In the genomic region with DNA sequence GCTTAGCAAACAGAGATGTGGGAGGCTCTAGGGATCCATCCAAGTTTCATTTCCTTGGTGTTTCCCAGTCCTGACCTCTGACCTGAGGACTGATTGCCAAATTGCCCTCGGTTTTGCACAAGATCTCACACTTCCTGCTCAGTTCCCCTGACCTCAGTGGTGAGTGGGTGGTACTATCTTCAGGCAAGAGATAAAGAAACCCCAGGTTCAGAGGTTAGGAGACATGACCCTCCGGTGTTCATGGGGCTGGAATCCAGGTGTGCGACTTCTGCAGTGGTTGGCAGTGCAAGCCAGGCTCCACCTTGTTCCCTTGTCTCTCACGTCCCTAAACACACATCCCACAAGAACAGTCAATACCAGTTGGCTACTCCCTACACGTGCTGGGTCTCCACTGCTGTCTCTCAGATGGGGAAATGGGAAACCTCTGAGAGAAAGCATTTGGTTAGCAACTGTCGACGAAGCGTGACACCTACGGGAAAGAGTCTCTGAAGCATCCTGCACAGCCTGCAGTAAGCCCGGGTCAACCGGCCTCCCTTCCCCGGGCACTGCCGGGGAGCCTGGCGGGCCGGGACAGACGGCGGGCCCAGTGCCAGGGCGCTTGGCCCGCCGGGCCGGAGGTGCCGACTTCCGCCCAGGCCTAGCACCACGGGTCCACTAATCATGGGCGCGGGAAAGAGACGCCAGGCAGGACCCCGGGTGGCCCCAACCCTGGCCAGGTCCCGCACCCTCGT, we compare ENCODE assay signal across 8 mouse cellular contexts. TPM values are rescaled to one million over a fixed set of nuclear protein-coding genes. Genes with fewer than 3 reads are reported as not detected.
A peak's percentile ranks its signal among the peaks of the same experiment; 100 is the strongest.
DNase-seq lines count a peak whose midpoint lies in the region; ATAC-seq and TF ChIP-seq lines count a peak whose summit lies in the region.

No protein-coding gene starts in this region.

- WGBS in embryonic facial prominence, embryonic 11.5 days = 2% methylated on average over 28 of the region's 30 CpGs
- 2% methylated on average over 30 of the region's 30 CpGs for WGBS in heart, embryonic 15.5 days
- 2% methylated on average over 30 of the region's 30 CpGs for WGBS in kidney, postnatal 0 days

- H3K27ac ChIP-seq in embryonic facial prominence, embryonic 11.5 days (replicated peaks; ENCODE audit: low read depth, low read length) = peak overlapping the region; percentile 86; the same call in 1 of the 2 replicates
- H3K27ac ChIP-seq in heart, embryonic 15.5 days = peak overlapping the region; percentile 98
- H3K27ac ChIP-seq in kidney, postnatal 0 days = peak overlapping the region; percentile 98

- H3K27me3 ChIP-seq in embryonic facial prominence, embryonic 11.5 days (ENCODE audit: control insufficient read depth, insufficient read depth, low read length) = no peaks in the 10 kb centered on the region
- H3K27me3 ChIP-seq in heart, embryonic 15.5 days = no peaks in the 10 kb centered on the region
- no peaks in the 10 kb centered on the region for H3K27me3 ChIP-seq in kidney, postnatal 0 days (ENCODE audit: insufficient read depth, low read length)

- H3K9me3 ChIP-seq in embryonic facial prominence, embryonic 11.5 days (replicated peaks; ENCODE audit: control insufficient read depth, low read length) = no peaks in the 10 kb centered on the region
- no peaks in the 10 kb centered on the region for H3K9me3 ChIP-seq in heart, embryonic 15.5 days (replicated peaks)
- H3K9me3 ChIP-seq in kidney, postnatal 0 days (replicated peaks; ENCODE audit: low read length) = no peaks in the 10 kb centered on the region

- no peak for DNase-seq in cerebellum, postnatal 36 days
- DNase-seq in T-cell, adult 2 months (ENCODE audit: low spot score) = peak; percentile 19
- peak; percentile 33 for DNase-seq in embryonic facial prominence, embryonic 11.5 days (ENCODE audit: low spot score)
- peak; percentile 62 for DNase-seq in kidney, postnatal 0 days (ENCODE audit: low spot score)
- DNase-seq in lung, postnatal 14 days = peak; percentile 79
- peak; percentile 63 for DNase-seq in skeletal muscle tissue, adult 2 months (ENCODE audit: low read depth, low spot score)

- TF ChIP-seq CTCF in kidney, postnatal 0 days (IDR thresholded peaks at IDR 0.05; ENCODE audit: low read depth) = no peak

- peak overlapping the region; percentile 94 for H3K4me3 ChIP-seq in embryonic facial prominence, embryonic 11.5 days (ENCODE audit: low read depth, low read length)
- peak overlapping the region; percentile 98 for H3K4me3 ChIP-seq in heart, embryonic 15.5 days
- H3K4me3 ChIP-seq in kidney, postnatal 0 days (replicated peaks; ENCODE audit: low read depth, low read length) = peak overlapping the region; percentile 99

- 0 out of 2 replicates have a peak, but pooled peaks have one; percentile 3 for ATAC-seq in cerebellum, adult (ENCODE audit: insufficient number of reproducible peaks, low FRiP score, low TSS enrichment)
- ATAC-seq in embryonic facial prominence, embryonic 11.5 days (replicated peaks; ENCODE audit: insufficient number of reproducible peaks, low FRiP score, low TSS enrichment, low read depth) = no peak; the same call in 1 of the 2 replicates
- peak; percentile 2; the same call in 1 of the 2 replicates for ATAC-seq in heart, embryonic 15.5 days (replicated peaks; ENCODE audit: insufficient number of reproducible peaks, insufficient read depth, low FRiP score, low read depth)
- ATAC-seq in kidney, postnatal 0 days (replicated peaks; ENCODE audit: low FRiP score, low read depth) = peak; percentile 22

- peak overlapping the region; percentile 71 for H3K4me2 ChIP-seq in embryonic facial prominence, embryonic 11.5 days (ENCODE audit: low read depth, low read length)
- H3K4me2 ChIP-seq in heart, embryonic 15.5 days = peak overlapping the region; percentile 79
- H3K4me2 ChIP-seq in kidney, postnatal 0 days (ENCODE audit: low read length) = peak overlapping the region; percentile 69

- H3K4me1 ChIP-seq in embryonic facial prominence, embryonic 11.5 days (ENCODE audit: control insufficient read depth, insufficient read depth, low read length) = no peaks in the 10 kb centered on the region; the same call in 1 of the 2 replicates
- peaks cover 52% of the 10 kb centered on the region for H3K4me1 ChIP-seq in heart, embryonic 15.5 days (replicated peaks)
- peaks cover 24% of the 10 kb centered on the region for H3K4me1 ChIP-seq in kidney, postnatal 0 days (replicated peaks; ENCODE audit: insufficient read depth, low read length)

- H3K9ac ChIP-seq in embryonic facial prominence, embryonic 11.5 days (replicated peaks; ENCODE audit: low read length) = peak overlapping the region; percentile 88
- H3K9ac ChIP-seq in heart, embryonic 15.5 days = peak overlapping the region; percentile 96
- peak overlapping the region; percentile 98 for H3K9ac ChIP-seq in kidney, postnatal 0 days (ENCODE audit: low read depth, low read length)

- H3K36me3 ChIP-seq in embryonic facial prominence, embryonic 11.5 days (replicated peaks; ENCODE audit: control insufficient read depth, insufficient read depth, low read depth, low read length) = no peaks in the 10 kb centered on the region
- no peaks in the 10 kb centered on the region for H3K36me3 ChIP-seq in heart, embryonic 15.5 days
- no peaks in the 10 kb centered on the region for H3K36me3 ChIP-seq in kidney, postnatal 0 days (ENCODE audit: insufficient read depth, low read length)

RNA-seq across cellular contexts. Expression of a gene that starts 1.3 kb away (rescaled TPM):
- 41.8 and 46.9 TPM in 2 replicates for polyA plus RNA-seq in embryonic facial prominence, embryonic 11.5 days (2014; fragmentation: Nextera tagmentation; extraction: Ambion mirVana)
- polyA plus RNA-seq in heart, embryonic 15.5 days (2015; fragmentation: Nextera tagmentation; extraction: Ambion mirVana) = 59.2 and 70.7 TPM in 2 replicates
- polyA plus RNA-seq in kidney, postnatal 0 days (2015; fragmentation: Nextera tagmentation; extraction: Ambion mirVana) = 68.7 and 81.7 TPM in 2 replicates

RNA-seq across cellular contexts. Expression of a gene that starts 23.1 kb away (rescaled TPM):
- polyA plus RNA-seq in embryonic facial prominence, embryonic 11.5 days (2014; fragmentation: Nextera tagmentation; extraction: Ambion mirVana) = not detected in 2 replicates
- not detected in 2 replicates for polyA plus RNA-seq in heart, embryonic 15.5 days (2015; fragmentation: Nextera tagmentation; extraction: Ambion mirVana)
- polyA plus RNA-seq in kidney, postnatal 0 days (2015; fragmentation: Nextera tagmentation; extraction: Ambion mirVana) = not detected in 2 replicates

Comparison
In these comparisons a context has a peak if more than half of its experiments do, and no peak if none do; other contexts are left out.
1. DNase-seq: peak in T-cell, adult 2 months (single experiment), embryonic facial prominence, embryonic 11.5 days (single experiment), kidney, postnatal 0 days (single experiment), lung, postnatal 14 days (single experiment) and skeletal muscle tissue, adult 2 months (single experiment); none in cerebellum, postnatal 36 days (0 of 2).
2. Peak in every context shown above with its lines, with median percentiles within 50 percentile points of each other: H3K27ac ChIP-seq, H3K4me2 ChIP-seq, H3K4me3 ChIP-seq and H3K9ac ChIP-seq.